Mouse (Mus musculus) kidney, adult 18-20 months (tissue): Measurements from ENCODE around the gene Olfr1157.

Source experiments
- DNase-seq: peaks from one replicate; pipeline ENCODE4 v3.0.0; 2021

Gene Olfr1157

DNA sequence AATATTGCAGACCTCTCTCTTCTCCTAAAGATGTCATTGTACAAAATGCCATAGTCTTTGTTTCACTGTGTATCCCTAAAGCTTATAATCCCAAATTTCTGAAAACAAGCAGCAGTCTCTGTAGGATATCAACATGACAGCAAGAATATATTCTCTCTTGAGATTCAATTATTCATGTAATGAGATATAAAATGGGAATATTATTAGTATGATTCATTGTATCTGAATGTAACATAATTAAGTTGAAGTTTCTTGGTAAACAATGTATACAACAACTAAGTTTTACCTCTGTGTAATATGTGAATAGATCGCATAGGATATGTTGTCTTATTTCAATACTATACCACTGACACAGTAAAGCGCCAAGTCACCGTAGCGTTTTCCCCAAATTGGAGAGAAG is at the start of gene Olfr1157:
Gene Olfr1157 (minus strand): TSS at position 101 of the 400 bp plus-strand sequence.
- no peak for DNase-seq

DNA sequence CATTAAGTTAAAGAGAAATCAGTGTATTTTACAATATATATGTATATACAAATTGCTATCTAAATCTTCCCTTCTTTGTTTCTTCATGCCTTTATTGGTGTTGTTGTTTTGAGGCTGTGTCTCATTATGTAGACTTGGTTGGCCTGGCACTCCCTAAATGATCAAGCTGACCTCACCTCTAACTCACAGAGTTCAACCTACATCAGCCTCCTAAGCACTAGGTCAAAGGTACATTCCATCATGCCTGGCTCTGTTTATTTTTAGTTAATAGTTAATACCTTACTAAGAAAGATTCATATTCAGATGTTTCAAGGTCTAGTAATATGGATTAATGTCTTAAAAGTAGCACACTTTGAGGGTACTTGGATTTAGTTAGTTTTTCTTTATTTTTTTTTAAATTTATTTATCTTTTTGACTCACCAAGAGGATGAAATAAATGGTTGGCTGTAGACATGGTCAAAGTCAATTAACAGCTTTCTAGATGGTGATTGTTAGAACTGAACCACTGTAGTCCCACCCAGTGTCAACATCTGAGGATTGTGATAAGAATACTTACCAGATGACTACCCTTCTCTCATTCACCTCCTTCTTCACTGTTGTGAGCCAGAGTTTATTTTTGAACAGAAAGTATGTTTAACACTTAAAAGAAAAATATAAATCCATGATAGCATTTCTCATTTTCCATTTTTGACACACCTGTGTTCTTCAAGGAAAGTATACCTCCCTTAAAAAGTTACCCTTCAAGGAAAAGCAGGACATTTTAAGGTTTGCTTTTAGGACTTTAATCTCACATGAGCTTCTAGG is 39.6 kb upstream of the Olfr1157 start, which contains the start of gene Olfr1160:
Gene Olfr1160 (minus strand): TSS at position 754 of the 804 bp plus-strand sequence.
- no peak for DNase-seq

DNA sequence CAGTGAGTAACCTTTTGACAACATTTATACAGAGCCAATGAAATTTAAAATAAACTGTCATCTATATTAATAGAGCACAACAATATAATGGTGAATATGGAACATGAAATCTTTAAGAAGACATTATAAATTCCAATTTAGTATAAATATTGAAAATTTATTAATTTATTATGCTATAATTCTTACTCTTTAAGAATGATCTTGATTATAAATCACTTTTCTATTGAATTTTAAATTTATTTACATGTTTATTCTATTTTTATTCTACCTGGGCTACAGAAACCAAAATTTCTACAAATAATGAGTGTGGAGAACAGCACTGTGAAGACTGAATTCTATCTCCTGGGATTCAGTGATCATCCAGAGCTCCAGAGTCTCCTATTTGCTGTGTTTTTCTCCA is 21.7 kb upstream of the Olfr1157 start, which contains the start of gene Olfr1158:
Gene Olfr1158 (plus strand): TSS at position 301 of the 400 bp plus-strand sequence.
- DNase-seq = no peak

DNA sequence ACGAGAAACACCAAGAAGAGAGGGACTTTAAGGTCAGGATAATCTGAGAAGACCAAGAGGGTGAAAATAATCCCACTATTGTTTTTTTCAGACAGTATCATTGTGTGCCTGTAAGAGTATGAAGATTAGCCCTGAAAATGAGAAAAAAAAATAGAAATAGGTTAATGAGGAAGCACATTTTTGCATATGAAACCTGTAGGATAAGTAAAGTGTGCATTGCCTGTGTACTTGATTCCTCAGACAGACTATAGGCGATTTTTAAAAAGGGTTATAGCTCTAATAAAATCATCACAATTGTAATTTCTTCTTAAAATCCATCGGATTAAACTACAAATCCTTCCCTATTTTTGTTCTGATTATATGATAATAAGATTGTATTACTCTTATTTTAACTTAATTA is 6.5 kb upstream of the Olfr1157 start, which contains the start of gene Olfr74:
Gene Olfr74 (minus strand): TSS at position 101 of the 400 bp plus-strand sequence.
- DNase-seq = no peak

DNA sequence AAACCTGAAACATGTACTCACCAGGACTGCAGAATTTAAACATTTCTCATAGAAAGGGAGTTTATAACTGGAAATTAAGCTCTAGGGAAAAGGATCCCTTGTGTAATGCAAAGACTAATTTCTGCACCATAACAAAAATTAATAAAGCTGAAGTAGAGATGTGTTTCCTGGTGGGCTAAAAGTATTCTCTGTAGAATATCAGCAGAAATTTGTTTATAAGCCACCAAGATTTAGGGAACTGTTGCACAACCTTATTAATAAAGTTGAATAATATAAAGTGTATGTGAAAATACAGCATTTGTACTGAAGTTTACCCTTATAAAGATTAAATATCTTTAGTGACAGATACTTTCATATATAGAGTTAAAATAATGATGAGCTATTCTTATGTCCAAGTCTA is 15.1 kb downstream of the Olfr1157 start, which contains the start of gene Olfr1156:
Gene Olfr1156 (minus strand): TSS at position 101 of the 400 bp plus-strand sequence.
- DNase-seq = no peak

DNA sequence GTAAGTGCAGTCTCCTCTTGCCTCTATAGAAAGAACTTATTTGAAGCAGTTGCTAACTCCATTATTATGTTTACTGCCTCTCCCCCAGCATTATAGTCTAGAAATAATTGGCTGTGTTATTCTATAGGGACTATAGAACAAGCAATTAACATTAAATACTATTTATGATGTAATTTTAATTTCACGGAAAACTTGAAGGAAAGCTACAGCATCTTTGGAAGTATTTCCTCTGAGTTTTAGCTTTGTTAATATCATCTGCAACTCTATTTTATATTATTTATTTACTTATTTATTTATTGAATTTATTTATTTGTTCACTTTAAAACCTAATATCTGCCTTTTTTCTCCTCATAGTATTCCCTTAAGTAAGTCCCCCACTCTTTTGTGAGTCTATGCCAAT is 23.1 kb downstream of the Olfr1157 start, which contains the start of gene Olfr1155:
Gene Olfr1155 (minus strand): TSS at position 101 of the 400 bp plus-strand sequence.
- no peak for DNase-seq
